13 mouse cellular contexts compared by ENCODE assay signal in genomic region chr1:82585981-82586380, GRCm38 (mm10). TPM values are rescaled to one million over a fixed set of nuclear protein-coding genes. Genes with fewer than 3 reads are reported as not detected.
DNase-seq lines count a peak whose midpoint lies in the region; ATAC-seq and TF ChIP-seq lines count a peak whose summit lies in the region.
"Had no signal": no experiment of that assay in that cellular context is flagged by ENCODE, and none has a peak within 500 bp of the region (broad histone marks: within the 10 kb centered on the region; RNA-seq: fewer than 3 reads in every experiment).

No protein-coding gene starts in this region.

- H3K27me3 ChIP-seq in forebrain, embryonic 10.5 days (ENCODE audit: poor library complexity, severe bottlenecking), result peaks cover 41% of the 10 kb centered on the region
- H3K27me3 ChIP-seq in forebrain, embryonic 16.5 days (replicated peaks; ENCODE audit: control insufficient read depth, insufficient read depth, low read length), result 0 out of 2 replicates have a peak, but pooled peaks cover 2% of the 10 kb centered on the region
- peaks cover 19% of the 10 kb centered on the region for H3K27me3 ChIP-seq in embryonic facial prominence, embryonic 14.5 days (replicated peaks; ENCODE audit: control insufficient read depth, insufficient read depth, low read length)
- peaks cover 10% of the 10 kb centered on the region; the same call in 1 of the 2 replicates for H3K27me3 ChIP-seq in hindbrain, embryonic 15.5 days

- DNase-seq in forebrain, embryonic 10.5 days (ENCODE audit: extremely low spot score, low spot score), result no peak
- no peak for DNase-seq in left cerebral cortex, adult 2 months (ENCODE audit: extremely low spot score in 1 of 2, low spot score in 2 of 2)
- DNase-seq in left cerebral cortex, postnatal 25 days (ENCODE audit: low spot score in 2 of 2), result no peak
- DNase-seq in embryonic facial prominence, embryonic 14.5 days (ENCODE audit: low spot score), result no peak
- no peak for DNase-seq in embryo, embryonic 10.5 days (ENCODE audit: low spot score)
- DNase-seq: thymus, postnatal 4 days had no signal

- no peaks in the 10 kb centered on the region for H3K36me3 ChIP-seq in forebrain, embryonic 10.5 days (replicated peaks)
- no peaks in the 10 kb centered on the region for H3K36me3 ChIP-seq in forebrain, embryonic 16.5 days (ENCODE audit: control insufficient read depth, insufficient read depth)
- no peaks in the 10 kb centered on the region for H3K36me3 ChIP-seq in embryonic facial prominence, embryonic 14.5 days (ENCODE audit: control insufficient read depth, insufficient read depth, low read length)
- H3K36me3 ChIP-seq in hindbrain, embryonic 15.5 days, result no peaks in the 10 kb centered on the region
- H3K36me3 ChIP-seq: limb, embryonic 15.5 days had no signal

- 74% methylated on average over 7 of the region's 7 CpGs for WGBS in forebrain, embryonic 10.5 days
- 75% methylated on average over 7 of the region's 7 CpGs for WGBS in forebrain, embryonic 16.5 days
- 76% methylated on average over 7 of the region's 7 CpGs for WGBS in embryonic facial prominence, embryonic 14.5 days
- 76% methylated on average over 7 of the region's 7 CpGs for WGBS in hindbrain, embryonic 15.5 days

- no peak for TF ChIP-seq CTCF in left cerebral cortex, adult 2 months (IDR thresholded peaks at IDR 0.05)

- H3K4me1 ChIP-seq in forebrain, embryonic 10.5 days, result peaks cover 12% of the 10 kb centered on the region
- peaks cover 7% of the 10 kb centered on the region for H3K4me1 ChIP-seq in forebrain, embryonic 16.5 days (replicated peaks; ENCODE audit: control insufficient read depth, insufficient read depth, low read length)
- H3K4me1 ChIP-seq in embryonic facial prominence, embryonic 14.5 days (ENCODE audit: control insufficient read depth, insufficient read depth, low read length), result peaks cover 6% of the 10 kb centered on the region
- H3K4me1 ChIP-seq in hindbrain, embryonic 15.5 days (replicated peaks), result peaks cover 12% of the 10 kb centered on the region

- no peaks in the 10 kb centered on the region for H3K9me3 ChIP-seq in forebrain, embryonic 10.5 days
- no peaks in the 10 kb centered on the region for H3K9me3 ChIP-seq in forebrain, embryonic 16.5 days (ENCODE audit: control insufficient read depth, low read length)
- no peaks in the 10 kb centered on the region for H3K9me3 ChIP-seq in embryonic facial prominence, embryonic 14.5 days (ENCODE audit: control insufficient read depth, low read length)
- H3K9me3 ChIP-seq in hindbrain, embryonic 15.5 days, result no peaks in the 10 kb centered on the region
- H3K9me3 ChIP-seq: limb, embryonic 15.5 days had no signal

- no peak for ATAC-seq in forebrain, embryonic 16.5 days
- ATAC-seq in embryonic facial prominence, embryonic 14.5 days (ENCODE audit: low read depth), result no peak
- ATAC-seq in hindbrain, embryonic 15.5 days (ENCODE audit: low FRiP score, low read depth), result no peak
- no peak for ATAC-seq in monocyte, adult 5-6 weeks (replicated peaks; ENCODE audit: insufficient number of reproducible peaks, low FRiP score, low TSS enrichment, poor library complexity, severe bottlenecking)

- intact Hi-C loops in left cerebral cortex, adult 2 months (cut with DNase I), result no loop called here
- intact Hi-C loops in left cerebral cortex, postnatal 25 days (cut with DNase I), result no loop called here

- H3K4me2 ChIP-seq in forebrain, embryonic 16.5 days (ENCODE audit: low read length), result no peak overlapping the region
- H3K4me2 ChIP-seq in embryonic facial prominence, embryonic 14.5 days (ENCODE audit: low read depth, low read length), result peak overlapping the region; percentile 63; the same call in 1 of the 2 replicates
- H3K4me2 ChIP-seq in hindbrain, embryonic 15.5 days, result peak overlapping the region; percentile 72

- H3K27ac ChIP-seq in forebrain, embryonic 10.5 days, result no peak overlapping the region
- H3K27ac ChIP-seq in forebrain, embryonic 16.5 days (ENCODE audit: low read length), result no peak overlapping the region
- no peak overlapping the region for H3K27ac ChIP-seq in left cerebral cortex, adult 2 months
- H3K27ac ChIP-seq in embryonic facial prominence, embryonic 14.5 days (replicated peaks; ENCODE audit: low read depth, low read length), result no peak overlapping the region
- H3K27ac ChIP-seq in hindbrain, embryonic 15.5 days (replicated peaks), result no peak overlapping the region
- H3K27ac ChIP-seq: limb, embryonic 15.5 days had no signal

- no peak overlapping the region for H3K9ac ChIP-seq in forebrain, embryonic 16.5 days (replicated peaks; ENCODE audit: low read depth, low read length)
- no peak overlapping the region for H3K9ac ChIP-seq in embryonic facial prominence, embryonic 14.5 days (ENCODE audit: low read depth, low read length)
- no peak overlapping the region for H3K9ac ChIP-seq in hindbrain, embryonic 15.5 days

- H3K4me3 ChIP-seq in forebrain, embryonic 10.5 days, result 0 out of 2 replicates have a peak overlapping the region, but pooled peaks have one; percentile 53
- H3K4me3 ChIP-seq in forebrain, embryonic 16.5 days (replicated peaks; ENCODE audit: low read length), result no peak overlapping the region
- peak overlapping the region; percentile 46; the same call in 1 of the 2 replicates for H3K4me3 ChIP-seq in left cerebral cortex, adult 2 months
- H3K4me3 ChIP-seq in embryonic facial prominence, embryonic 14.5 days (ENCODE audit: low read depth, low read length), result no peak overlapping the region
- peak overlapping the region; percentile 37; the same call in 1 of the 2 replicates for H3K4me3 ChIP-seq in hindbrain, embryonic 15.5 days

RNA-seq across cellular contexts. Expression of gene Col4a4, which starts 0.7 kb away (rescaled TPM):
- polyA plus RNA-seq in forebrain, embryonic 10.5 days (2016; fragmentation: Nextera tagmentation; extraction: Ambion mirVana), result 0.05 and 0.06 TPM in 2 replicates
- 0.25 and 0.29 TPM in 2 replicates for polyA plus RNA-seq in forebrain, embryonic 16.5 days (2015; fragmentation: Nextera tagmentation; extraction: Ambion mirVana)
- 1 to 10 TPM; 2.5 to 2.9 TPM for total RNA-seq in left cerebral cortex, adult 2 months (2021)
- total RNA-seq in left cerebral cortex, postnatal 25 days (2021), result 1 to 10 TPM; 1.5 to 1.9 TPM
- 0.14 and 0.19 TPM in 2 replicates for polyA plus RNA-seq in embryonic facial prominence, embryonic 14.5 days (2014; fragmentation: Nextera tagmentation; extraction: Ambion mirVana)
- polyA plus RNA-seq in hindbrain, embryonic 15.5 days (2015; fragmentation: Nextera tagmentation; extraction: Ambion mirVana), result 0.25 and 0.28 TPM in 2 replicates
- under 0.01 TPM in 1 of 3 replicates, not detected in the others for total RNA-seq in monocyte, adult 5-6 weeks (2017)
- total RNA-seq: granulocyte monocyte progenitor cell, adult 5-6 weeks; megakaryocyte-erythroid progenitor cell, adult 5-6 weeks had no signal

RNA-seq across cellular contexts. Expression of gene Col4a3, which starts 0.7 kb away (rescaled TPM):
- polyA plus RNA-seq in forebrain, embryonic 10.5 days (2016; fragmentation: Nextera tagmentation; extraction: Ambion mirVana), result 0.04 and 0.10 TPM in 2 replicates
- 0.24 and 0.51 TPM in 2 replicates for polyA plus RNA-seq in forebrain, embryonic 16.5 days (2015; fragmentation: Nextera tagmentation; extraction: Ambion mirVana)
- under 1 TPM; 0.75 to 0.86 TPM for total RNA-seq in left cerebral cortex, adult 2 months (2021)
- under 1 TPM; 0.50 to 0.78 TPM for total RNA-seq in left cerebral cortex, postnatal 25 days (2021)
- 0.13 and 0.24 TPM in 2 replicates for polyA plus RNA-seq in embryonic facial prominence, embryonic 14.5 days (2014; fragmentation: Nextera tagmentation; extraction: Ambion mirVana)
- polyA plus RNA-seq in hindbrain, embryonic 15.5 days (2015; fragmentation: Nextera tagmentation; extraction: Ambion mirVana), result 0.26 and 0.28 TPM in 2 replicates
- 0.11 TPM in 1 of 3 replicates, not detected in the others for total RNA-seq in monocyte, adult 5-6 weeks (2017)
- total RNA-seq: ES-E14; granulocyte monocyte progenitor cell, adult 5-6 weeks; megakaryocyte-erythroid progenitor cell, adult 5-6 weeks had no signal

Comparison
In these comparisons a context has a peak if more than half of its experiments do, and no peak if none do; other contexts are left out.
1. H3K4me3 ChIP-seq: peak in forebrain, embryonic 10.5 days (single experiment), left cerebral cortex, adult 2 months (single experiment) and hindbrain, embryonic 15.5 days (single experiment); none in forebrain, embryonic 16.5 days (single experiment) and embryonic facial prominence, embryonic 14.5 days (single experiment).